Mouse (Mus musculus): ENCODE measurements at regions not wholly inside any gene's neighbourhood (a gene's known extent, or its start where the extent isn't known, plus 50 kb on each side); places are given as distances from the start of the nearest gene placed in this dataset.

- DNase-seq (ENCODE audit: low spot score), result no peak
Measured at GRCm38 (mm10) chr2:74463407-74463806, 115.8 kb downstream of the Lnpk start.

GRCm38 (mm10) chr2:74461211-74461844 lies 117.9 kb downstream of the Lnpk start:
- DNase-seq (ENCODE audit: low spot score), result no peak

- no peak for DNase-seq (ENCODE audit: low spot score)
Measured at GRCm38 (mm10) chr2:74454431-74454830, 124.8 kb downstream of the Lnpk start.

DNA sequence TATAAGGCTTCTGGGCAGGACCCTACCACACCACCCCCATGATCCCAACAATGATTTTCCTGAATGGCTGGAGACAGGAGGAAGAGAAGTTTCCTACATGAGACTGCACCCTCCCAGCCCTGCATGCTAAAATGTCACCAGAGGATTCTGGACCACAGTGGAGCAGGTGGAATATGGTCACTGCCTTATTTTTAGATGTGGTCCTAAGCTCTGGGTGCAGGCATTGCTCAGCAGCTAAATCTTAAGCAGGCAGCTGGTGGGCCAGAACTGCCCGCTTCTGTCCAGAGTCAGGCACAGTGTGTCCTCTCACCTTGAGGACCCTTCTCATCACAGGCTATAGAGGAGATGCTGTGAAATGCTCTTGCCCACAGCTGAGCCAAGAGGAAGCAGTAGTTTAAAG lies 126.6 kb downstream of the Lnpk start:
- DNase-seq (ENCODE audit: low spot score), result no peak

DNA sequence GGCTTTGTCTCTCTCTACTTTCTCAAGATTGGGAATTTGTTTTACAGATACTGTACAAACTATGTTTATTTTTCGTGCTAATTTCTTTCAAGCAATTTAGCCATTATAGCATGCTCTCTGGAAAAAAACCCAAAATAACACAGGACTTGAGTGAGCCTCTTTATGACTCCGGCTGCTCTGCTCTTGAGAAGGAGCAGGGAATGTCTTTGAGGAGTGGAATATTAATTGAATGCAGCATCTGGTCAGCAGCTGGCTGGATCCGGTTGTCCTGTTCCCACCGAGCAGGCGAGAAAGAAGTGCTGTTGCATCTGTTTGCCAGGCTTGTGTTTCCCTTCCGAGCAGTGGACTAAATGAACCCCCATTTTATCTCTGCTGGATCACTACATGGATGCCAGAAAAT lies 127.7 kb downstream of the Lnpk start:
- no peak for DNase-seq (ENCODE audit: low spot score)

DNA sequence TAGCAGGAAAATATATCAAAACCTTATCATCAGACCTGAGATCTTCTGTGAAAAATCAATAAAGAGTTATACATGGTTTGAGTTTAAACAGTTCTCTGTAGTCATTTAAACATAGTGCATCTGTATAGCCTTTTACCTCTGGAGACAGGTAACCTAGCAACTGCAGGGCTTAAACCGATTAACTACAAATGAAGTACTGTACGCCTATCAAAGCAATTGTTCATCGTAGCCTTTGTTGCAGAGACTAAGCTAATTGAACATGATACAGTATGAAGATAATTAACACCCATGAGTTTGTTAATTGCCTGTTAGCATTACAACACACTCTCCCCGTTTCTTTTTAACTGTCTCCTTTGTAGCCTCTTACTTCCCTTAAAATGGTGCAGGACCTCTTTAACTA lies 128.2 kb downstream of the Lnpk start:
- DNase-seq (ENCODE audit: low spot score), result no peak

GRCm38 (mm10) chr2:74450064-74450765 lies 129.0 kb downstream of the Lnpk start:
- no peak for DNase-seq (ENCODE audit: low spot score)

GRCm38 (mm10) chr2:74435184-74435911 lies 143.9 kb downstream of the Lnpk start:
- DNase-seq (ENCODE audit: low spot score), result no peak

GRCm38 (mm10) chr2:74426746-74427145 lies 152.5 kb downstream of the Lnpk start:
- DNase-seq (ENCODE audit: low spot score), result no peak

GRCm38 (mm10) chr2:74424726-74425125 lies 154.5 kb downstream of the Lnpk start:
- no peak for DNase-seq (ENCODE audit: low spot score)

GRCm38 (mm10) chr2:74416097-74416496 lies 163.1 kb downstream of the Lnpk start:
- DNase-seq (ENCODE audit: low spot score), result no peak

- DNase-seq (ENCODE audit: low spot score), result no peak
Measured at GRCm38 (mm10) chr2:74414721-74415120, 164.5 kb downstream of the Lnpk start.

- no peak for DNase-seq (ENCODE audit: low spot score)
Measured at GRCm38 (mm10) chr2:74409856-74410404, 169.3 kb downstream of the Lnpk start.

- no peak for DNase-seq (ENCODE audit: low spot score)
Measured at GRCm38 (mm10) chr2:74404493-74404892, 174.7 kb downstream of the Lnpk start.

GRCm38 (mm10) chr2:74391064-74391463 lies 188.2 kb downstream of the Lnpk start:
- no peak for DNase-seq (ENCODE audit: low spot score)

DNA sequence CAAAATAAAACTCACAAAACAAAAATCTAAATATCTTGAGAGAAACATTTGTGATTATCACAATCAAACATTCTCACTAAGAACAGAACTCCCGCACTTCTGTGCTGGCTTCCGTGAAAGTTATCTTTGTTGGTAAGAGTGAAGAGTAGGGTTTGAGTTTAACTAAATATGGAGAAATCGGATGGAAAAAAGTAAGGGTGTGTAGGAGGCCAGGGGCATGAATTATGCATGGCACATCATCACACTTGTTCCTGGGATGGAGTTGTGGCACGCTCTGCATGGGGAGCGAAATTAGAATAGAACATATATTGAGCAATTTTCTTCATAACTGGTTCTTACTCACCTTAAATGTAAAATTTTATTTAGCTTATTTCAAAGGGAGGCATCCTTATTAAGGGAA lies 191.2 kb downstream of the Lnpk start:
- no peak for DNase-seq (ENCODE audit: low spot score)

DNA sequence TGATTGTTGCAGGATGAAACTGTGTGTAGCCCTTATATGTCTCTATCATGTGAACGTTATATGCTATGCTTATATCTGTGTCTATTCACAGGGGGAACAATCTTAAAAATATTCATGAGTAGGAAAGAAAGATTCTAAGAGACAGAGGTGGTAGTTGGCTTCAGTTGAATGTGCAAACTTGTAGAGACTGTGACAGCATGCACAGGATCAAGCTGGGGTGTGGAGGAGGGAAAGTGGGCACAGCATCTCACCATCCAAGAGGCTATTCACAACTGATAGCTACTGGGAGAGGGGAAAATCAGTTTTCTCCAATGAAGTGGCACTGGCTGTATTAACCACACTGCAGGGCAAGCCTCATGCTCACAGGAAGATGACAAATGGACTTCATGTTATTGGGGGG lies 194.3 kb downstream of the Lnpk start:
- no peak for DNase-seq (ENCODE audit: low spot score)

DNA sequence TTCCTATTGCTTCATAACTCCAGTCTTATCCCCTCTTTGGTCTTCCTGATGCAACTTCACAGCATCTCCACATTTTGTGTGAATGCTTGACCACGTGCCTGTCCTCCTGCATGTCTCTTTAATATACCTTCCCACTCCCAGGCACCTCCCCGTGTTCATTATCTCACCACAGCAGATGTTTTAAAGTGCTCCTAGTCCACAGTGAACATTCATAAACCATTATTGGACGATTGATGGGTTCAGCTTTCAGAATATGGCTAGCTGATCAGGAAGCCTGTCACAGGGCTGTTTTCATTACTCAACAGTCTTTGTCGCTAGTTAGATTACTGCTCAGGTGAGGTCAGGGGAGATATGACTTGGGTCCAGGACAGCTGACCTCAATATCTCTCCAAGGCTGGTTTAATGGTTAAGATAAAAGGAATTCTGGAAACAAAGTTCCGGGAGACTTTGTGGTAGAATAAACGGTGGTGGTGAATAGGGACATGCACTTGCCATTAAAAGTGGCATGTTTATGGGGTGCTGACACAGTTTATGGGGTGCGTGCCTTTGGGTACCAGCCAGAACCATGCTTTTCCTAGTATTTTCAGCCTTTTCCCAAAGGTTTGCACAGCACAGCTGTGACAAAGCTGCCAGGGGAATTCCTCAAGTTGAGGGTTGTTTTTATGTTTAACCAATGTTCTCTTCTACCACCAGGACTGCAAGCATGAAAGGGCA lies 198.5 kb downstream of the Lnpk start:
- no peak for DNase-seq (ENCODE audit: low spot score)

DNA sequence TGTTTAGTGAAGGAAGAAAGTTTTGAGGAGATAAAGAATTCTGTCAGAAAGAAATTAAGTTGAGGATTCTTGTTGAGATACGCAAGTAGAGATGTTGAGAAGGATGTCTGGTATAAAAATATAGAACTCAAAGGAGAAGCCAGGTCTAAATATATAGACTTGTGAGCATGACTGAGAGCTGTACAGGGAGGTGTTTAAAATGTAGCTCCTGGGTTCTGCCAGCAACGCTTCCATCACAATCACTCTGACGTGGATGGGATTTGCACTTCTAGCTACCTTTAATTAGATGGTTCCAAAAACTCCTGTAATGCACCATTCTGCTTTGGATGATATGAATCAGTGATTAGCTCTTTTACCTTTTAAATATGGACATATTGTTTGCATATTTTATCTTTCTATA lies 200.5 kb downstream of the Lnpk start:
- DNase-seq (ENCODE audit: low spot score), result no peak

DNA sequence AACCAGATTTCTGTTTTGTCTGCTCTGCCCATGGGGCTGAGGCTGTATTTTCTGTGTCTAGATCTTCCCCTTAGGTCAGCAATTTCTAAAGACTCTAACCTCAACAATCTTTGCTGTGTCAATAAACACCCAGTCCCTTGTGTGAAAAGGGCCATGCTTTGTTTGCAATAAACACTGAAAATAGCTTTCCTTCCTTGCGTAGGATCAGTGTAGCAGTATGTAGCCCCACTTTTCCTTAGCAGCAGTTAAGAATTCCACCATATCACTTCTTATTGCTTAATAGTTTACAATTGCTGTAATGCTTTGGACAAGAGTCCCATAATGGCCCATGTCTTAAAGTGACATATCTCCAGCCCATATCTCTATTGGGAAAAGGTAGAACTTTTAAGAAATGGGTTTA lies 205.3 kb downstream of the Lnpk start:
- no peak for DNase-seq (ENCODE audit: low spot score)

GRCm38 (mm10) chr2:74373056-74373455 lies 206.2 kb downstream of the Lnpk start:
- no peak for DNase-seq (ENCODE audit: low spot score)

GRCm38 (mm10) chr2:74363255-74363654 lies 216.0 kb downstream of the Lnpk start:
- no peak for DNase-seq (ENCODE audit: low spot score)
